Mouse (Mus musculus): ENCODE measurements around the gene Hoxa7. TPM values are rescaled to one million over a fixed set of nuclear protein-coding genes. Genes with fewer than 3 reads are reported as not detected.

Gene Hoxa7
- total and polyA plus RNA-seq, 3 experiments: 0.25 to 0.50 (median 0.31) TPM

DNA sequence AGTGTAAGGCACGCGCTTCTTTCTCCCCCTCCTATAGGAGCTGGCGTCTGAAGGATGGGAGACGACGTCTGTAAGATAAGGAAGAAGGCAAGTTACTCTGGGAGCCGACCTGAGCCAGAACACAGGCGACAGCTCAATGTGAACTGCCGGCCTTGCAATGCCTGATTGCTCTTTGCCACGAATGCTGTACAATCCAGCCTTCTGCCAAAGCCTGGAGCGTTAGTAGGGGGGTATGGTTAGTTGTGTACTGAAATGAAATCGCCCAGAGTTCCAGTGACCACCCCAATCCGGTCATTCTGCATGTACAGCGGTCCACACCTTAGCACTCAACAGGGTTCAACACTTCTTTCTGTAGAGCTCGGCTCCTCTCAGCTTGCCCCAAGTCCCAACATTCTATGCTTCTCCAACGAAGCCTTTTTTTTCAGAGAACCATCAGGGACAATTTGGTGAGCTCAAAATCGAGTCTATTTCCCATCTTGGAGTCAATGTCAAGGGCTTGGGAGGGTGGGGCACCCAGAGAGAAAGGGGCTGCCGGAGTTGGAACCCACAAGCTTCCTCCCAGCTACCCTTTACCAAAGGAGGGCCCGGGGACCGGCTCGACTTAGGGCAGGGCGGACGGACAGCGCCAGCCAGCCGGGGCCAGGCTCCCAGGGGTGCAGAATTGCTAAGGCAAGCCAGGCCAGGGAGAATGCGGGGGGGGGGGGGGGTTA is 37.6 kb upstream of the Hoxa7 start:
- H3K4me1 ChIP-seq (ENCODE audit: control insufficient read depth, insufficient read depth, low read length): no peaks in the 10 kb centered on the region; the same call in 1 of the 2 replicates
- intact Hi-C loops (cut with DNase I): loop anchor here (5.0 kb wide), 3 partner anchors 318 to 883 kb away; no protein-coding TSS in a partner anchor
- no peaks in the 10 kb centered on the region for H3K36me3 ChIP-seq (ENCODE audit: control insufficient read depth, insufficient read depth, low read length)
- TF ChIP-seq CTCF (IDR thresholded peaks at IDR 0.05) (no peak), POLR2A (IDR thresholded peaks at IDR 0.05; ENCODE audit: insufficient read depth, low read depth, low read length) (no peak), EP300 (IDR thresholded peaks at IDR 0.05; ENCODE audit: insufficient read depth, low read depth, low read length) (no peak)
- no peak for DNase-seq
- no peak overlapping the region for H3K27ac ChIP-seq
- no peaks in the 10 kb centered on the region for H3K79me2 ChIP-seq (replicated peaks; ENCODE audit: control insufficient read depth, insufficient read depth, low read length)
- H3K4me3 ChIP-seq: no peak overlapping the region
- no peak overlapping the region for H3K9ac ChIP-seq (ENCODE audit: low read depth, low read length)
- peaks cover 33% of the 10 kb centered on the region for H3K27me3 ChIP-seq (ENCODE audit: control insufficient read depth, insufficient read depth, low read length)
- WGBS: 4% methylated on average over 25 of the region's 25 CpGs

DNA sequence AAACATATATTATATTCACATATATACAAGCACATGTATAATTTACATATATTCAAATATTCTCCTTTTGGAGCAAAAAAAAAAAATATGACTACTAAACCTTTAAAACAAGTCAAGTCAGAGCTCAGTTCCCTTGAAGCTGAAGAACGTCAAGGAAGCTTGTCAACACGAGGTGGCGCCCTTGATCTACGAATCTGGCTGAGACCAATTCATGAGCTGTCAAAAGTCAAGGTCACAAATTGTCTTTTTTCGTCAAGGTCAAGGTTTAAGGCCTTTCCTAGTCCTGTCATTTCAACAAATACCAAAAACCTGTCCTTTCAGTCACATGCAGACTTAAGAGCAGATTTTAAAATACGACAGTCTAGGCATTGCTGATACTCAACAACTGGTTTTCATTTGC is 35.3 kb upstream of the Hoxa7 start:
- H3K9ac ChIP-seq (ENCODE audit: low read depth, low read length): no peak overlapping the region
- no peak overlapping the region for H3K4me3 ChIP-seq
- DNase-seq: peak; percentile 78 to 88
- no peak overlapping the region for H3K27ac ChIP-seq
- TF ChIP-seq EP300 (IDR thresholded peaks at IDR 0.05; ENCODE audit: insufficient read depth, low read depth, low read length) (0 out of 2 replicates have a peak, but pooled peaks have one; percentile 64), CTCF (IDR thresholded peaks at IDR 0.05) (peak; percentile 93), POLR2A (IDR thresholded peaks at IDR 0.05; ENCODE audit: insufficient read depth, low read depth, low read length) (no peak)
- no peaks in the 10 kb centered on the region; the same call in 1 of the 2 replicates for H3K4me1 ChIP-seq (ENCODE audit: control insufficient read depth, insufficient read depth, low read length)
- H3K79me2 ChIP-seq (replicated peaks; ENCODE audit: control insufficient read depth, insufficient read depth, low read length): no peaks in the 10 kb centered on the region
- WGBS: 2% methylated on average over 6 of the region's 6 CpGs
- intact Hi-C loops (cut with DNase I): loop anchor here (1.0 to 5.0 kb wide), 7 partner anchors 320 to 885 kb away; no protein-coding TSS in a partner anchor
- no peaks in the 10 kb centered on the region for H3K36me3 ChIP-seq (ENCODE audit: control insufficient read depth, insufficient read depth, low read length)
- peaks cover 37% of the 10 kb centered on the region for H3K27me3 ChIP-seq (ENCODE audit: control insufficient read depth, insufficient read depth, low read length)

DNA sequence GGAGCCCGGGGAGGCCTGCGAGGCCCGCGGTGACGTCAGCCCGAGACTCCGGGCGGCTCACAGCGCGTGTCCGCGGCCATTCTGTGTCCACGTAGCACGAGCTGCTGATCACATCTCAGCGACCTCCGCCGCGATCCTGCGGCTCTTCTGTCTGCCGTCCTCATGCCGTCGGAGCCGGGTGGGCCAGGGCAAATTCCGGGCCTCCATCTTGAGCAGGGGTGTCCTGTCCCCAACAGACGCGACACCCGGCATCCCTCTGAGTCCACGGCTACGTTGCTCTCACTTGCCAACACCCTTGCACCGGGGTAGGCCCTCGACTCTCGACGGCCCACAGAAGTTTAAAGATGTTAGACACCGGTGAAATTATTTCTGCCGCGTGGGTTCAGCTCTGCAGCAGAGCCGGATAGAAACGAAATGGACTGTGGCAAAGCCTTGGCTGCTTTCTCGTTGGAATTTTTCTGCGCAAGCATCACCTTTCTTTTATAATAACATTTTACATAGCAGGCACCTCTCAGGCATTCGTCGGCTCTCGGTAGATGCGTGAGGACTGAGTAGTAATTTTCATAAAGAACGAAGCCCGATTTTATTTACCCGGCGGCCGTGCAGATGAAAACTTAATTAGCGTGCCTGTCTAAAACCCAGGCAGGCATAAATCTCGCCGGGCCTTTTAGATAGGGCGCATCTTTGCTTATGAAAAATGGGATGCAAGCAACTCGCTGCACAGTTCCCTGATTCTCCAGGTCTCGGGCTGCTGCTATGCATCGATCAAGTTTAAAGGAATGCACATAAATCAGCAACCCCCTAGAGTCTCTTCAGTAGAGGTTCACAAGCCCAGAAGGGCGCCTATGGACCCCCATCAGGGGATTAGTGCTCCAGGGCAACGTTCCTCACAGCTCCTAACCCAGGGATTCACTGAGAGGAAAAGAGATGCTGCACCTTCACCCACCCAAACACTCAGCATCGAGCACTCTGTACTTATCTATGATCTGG is 32.2 kb upstream of the Hoxa7 start:
- Histone ChIP-seq H3K9ac (ENCODE audit: low read depth, low read length) (no peak overlapping the region), H3K27me3 (ENCODE audit: control insufficient read depth, insufficient read depth, low read length) (peaks cover 25% of the 10 kb centered on the region), H3K36me3 (ENCODE audit: control insufficient read depth, insufficient read depth, low read length) (no peaks in the 10 kb centered on the region), H3K4me1 (ENCODE audit: control insufficient read depth, insufficient read depth, low read length) (no peaks in the 10 kb centered on the region), H3K27ac (no peak overlapping the region), H3K4me3 (no peak overlapping the region), H3K79me2 (replicated peaks; ENCODE audit: control insufficient read depth, insufficient read depth, low read length) (no peaks in the 10 kb centered on the region)
- TF ChIP-seq EP300 (IDR thresholded peaks at IDR 0.05; ENCODE audit: insufficient read depth, low read depth, low read length) (no peak), CTCF (IDR thresholded peaks at IDR 0.05) (no peak), POLR2A (IDR thresholded peaks at IDR 0.05; ENCODE audit: insufficient read depth, low read depth, low read length) (no peak)
- intact Hi-C loops (cut with DNase I): loop anchor here (5.0 kb wide), 1 partner anchor 37 kb away; no protein-coding TSS in a partner anchor
- DNase-seq: peak; percentile 29 to 53
- WGBS: 4% methylated on average over 59 of the region's 59 CpGs

DNA sequence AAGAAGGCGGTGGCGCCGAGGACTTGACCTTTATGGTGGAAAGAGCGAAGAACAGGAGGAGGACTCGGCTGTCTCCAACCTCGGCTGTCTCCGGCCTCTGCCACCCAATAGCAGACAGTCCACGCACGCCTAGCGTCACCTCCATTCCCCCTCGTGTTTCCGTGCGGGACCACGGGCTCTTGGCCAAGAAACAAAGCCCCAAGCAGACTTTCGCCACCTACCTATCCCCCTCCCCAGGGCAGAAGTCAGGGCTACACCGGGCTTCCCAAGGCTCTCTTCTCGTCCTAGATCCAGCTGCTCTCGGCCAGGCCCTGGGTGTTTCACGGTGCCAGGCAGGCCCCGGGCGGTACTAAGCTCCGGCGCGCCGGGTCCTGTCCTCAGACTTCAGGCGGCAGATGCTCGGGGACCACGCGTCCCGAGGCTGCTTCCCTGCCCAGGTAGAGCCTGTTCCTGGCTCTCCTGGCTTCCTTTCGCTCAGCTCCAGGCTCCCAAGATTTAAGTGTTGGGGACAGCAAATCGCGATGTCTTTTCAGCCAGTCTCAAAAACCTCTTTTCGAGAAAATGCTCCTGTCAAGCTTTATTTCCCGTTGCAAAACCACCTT is 31.2 kb upstream of the Hoxa7 start:
- no peak overlapping the region for H3K9ac ChIP-seq (ENCODE audit: low read depth, low read length)
- H3K4me3 ChIP-seq: no peak overlapping the region
- H3K36me3 ChIP-seq (ENCODE audit: control insufficient read depth, insufficient read depth, low read length): no peaks in the 10 kb centered on the region
- peaks cover 33% of the 10 kb centered on the region for H3K27me3 ChIP-seq (ENCODE audit: control insufficient read depth, insufficient read depth, low read length)
- 3% methylated on average over 35 of the region's 35 CpGs for WGBS
- H3K4me1 ChIP-seq (ENCODE audit: control insufficient read depth, insufficient read depth, low read length): no peaks in the 10 kb centered on the region
- TF ChIP-seq POLR2A (IDR thresholded peaks at IDR 0.05; ENCODE audit: insufficient read depth, low read depth, low read length) (no peak), CTCF (IDR thresholded peaks at IDR 0.05) (no peak), EP300 (IDR thresholded peaks at IDR 0.05; ENCODE audit: insufficient read depth, low read depth, low read length) (no peak)
- DNase-seq: peak in 1 of 2 experiments; percentile 32
- H3K79me2 ChIP-seq (replicated peaks; ENCODE audit: control insufficient read depth, insufficient read depth, low read length): no peaks in the 10 kb centered on the region
- intact Hi-C loops (cut with DNase I): loop anchor here (5.0 kb wide), 1 partner anchor 36 kb away; no protein-coding TSS in a partner anchor
- H3K27ac ChIP-seq: no peak overlapping the region

DNA sequence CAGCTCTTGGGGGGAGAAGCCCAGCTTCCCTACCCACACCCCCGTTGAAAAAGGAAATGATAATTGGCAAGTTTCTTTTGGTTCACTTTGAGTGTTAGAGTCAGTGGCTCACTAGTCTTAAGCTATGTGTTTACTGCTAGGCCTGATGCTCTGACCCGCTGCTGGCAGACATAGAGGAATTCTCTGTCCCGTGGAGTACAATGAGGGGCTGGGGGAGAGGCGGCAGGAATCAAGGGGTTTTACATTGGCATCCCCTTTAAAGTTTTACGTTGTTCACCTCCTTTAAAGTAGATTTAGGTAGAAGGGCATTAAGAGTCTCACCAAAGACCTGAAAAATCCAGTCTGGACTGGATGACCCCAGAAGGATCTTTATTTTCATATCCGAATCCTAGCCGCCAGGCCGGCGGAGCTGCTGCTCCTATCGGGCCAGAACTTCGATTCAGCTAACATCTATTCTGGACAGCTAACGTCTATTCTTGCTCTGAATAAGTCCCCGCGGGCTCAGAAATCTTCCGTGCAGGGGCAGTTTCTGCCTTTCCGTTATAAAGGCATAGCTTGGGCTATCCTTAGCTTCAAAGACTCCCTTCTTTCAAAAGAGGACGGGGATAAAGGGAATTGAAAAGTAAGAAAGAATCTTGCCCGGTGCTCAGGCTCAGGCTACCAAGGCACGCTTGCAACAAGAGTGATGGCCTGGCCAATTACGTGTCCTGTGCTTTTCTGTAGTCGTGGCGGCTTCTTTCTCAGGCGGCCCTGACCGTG is 30.5 kb upstream of the Hoxa7 start:
- Histone ChIP-seq H3K9ac (ENCODE audit: low read depth, low read length) (no peak overlapping the region), H3K4me3 (no peak overlapping the region), H3K27ac (no peak overlapping the region), H3K4me1 (ENCODE audit: control insufficient read depth, insufficient read depth, low read length) (no peaks in the 10 kb centered on the region), H3K36me3 (ENCODE audit: control insufficient read depth, insufficient read depth, low read length) (no peaks in the 10 kb centered on the region), H3K27me3 (ENCODE audit: control insufficient read depth, insufficient read depth, low read length) (peaks cover 34% of the 10 kb centered on the region), H3K79me2 (replicated peaks; ENCODE audit: control insufficient read depth, insufficient read depth, low read length) (no peaks in the 10 kb centered on the region)
- TF ChIP-seq EP300 (IDR thresholded peaks at IDR 0.05; ENCODE audit: insufficient read depth, low read depth, low read length): no peak
- TF ChIP-seq CTCF (IDR thresholded peaks at IDR 0.05): no peak
- no peak for TF ChIP-seq POLR2A (IDR thresholded peaks at IDR 0.05; ENCODE audit: insufficient read depth, low read depth, low read length)
- intact Hi-C loops (cut with DNase I): loop anchor here (5.0 kb wide), 1 partner anchor 35 kb away; no protein-coding TSS in a partner anchor
- 9% methylated on average over 24 of the region's 24 CpGs for WGBS
- peak in 1 of 2 experiments; percentile 18 for DNase-seq
